Comparison of ENCODE assay signal across 9 mouse cellular contexts in genomic region chr4:149172083-149172482, GRCm38 (mm10). TPM values are rescaled to one million over a fixed set of nuclear protein-coding genes. Genes with fewer than 3 reads are reported as not detected.
DNase-seq lines count a peak whose midpoint lies in the region; ATAC-seq and TF ChIP-seq lines count a peak whose summit lies in the region.
"Had no signal": no experiment of that assay in that cellular context is flagged by ENCODE, and none has a peak within 500 bp of the region (broad histone marks: within the 10 kb centered on the region; RNA-seq: fewer than 3 reads in every experiment).

No protein-coding gene starts in this region.

- no peak overlapping the region for H3K4me2 ChIP-seq in forebrain, embryonic 14.5 days (ENCODE audit: low read length)
- H3K4me2 ChIP-seq in forebrain, embryonic 12.5 days, result no peak overlapping the region
- H3K4me2 ChIP-seq: neural tube, embryonic 12.5 days had no signal

- WGBS in forebrain, embryonic 14.5 days, result 91% methylated on average over 5 of the region's 5 CpGs
- WGBS in forebrain, embryonic 12.5 days, result 95% methylated on average over 5 of the region's 5 CpGs
- 87% methylated on average over 5 of the region's 5 CpGs for WGBS in heart, embryonic 10.5 days
- 63% methylated on average over 5 of the region's 5 CpGs for WGBS in lung, adult 2 months

- intact Hi-C loops in left cerebral cortex, postnatal 36 days (cut with DNase I), result no loop called here

- no peak for TF ChIP-seq POLR2A in lung, adult 2 months (IDR thresholded peaks at IDR 0.05; ENCODE audit: borderline replicate concordance, extremely low read depth, low read depth, low read length)

- H3K9me3 ChIP-seq in forebrain, embryonic 14.5 days (replicated peaks; ENCODE audit: control insufficient read depth, low read length), result no peaks in the 10 kb centered on the region
- no peaks in the 10 kb centered on the region for H3K9me3 ChIP-seq in forebrain, embryonic 12.5 days
- H3K9me3 ChIP-seq in heart, embryonic 10.5 days, result no peaks in the 10 kb centered on the region
- H3K9me3 ChIP-seq: neural tube, embryonic 12.5 days had no signal

- no peak overlapping the region for H3K4me3 ChIP-seq in forebrain, embryonic 14.5 days (ENCODE audit: low read depth, low read length)
- H3K4me3 ChIP-seq in forebrain, embryonic 12.5 days (replicated peaks), result no peak overlapping the region
- no peak overlapping the region for H3K4me3 ChIP-seq in heart, embryonic 10.5 days
- no peak overlapping the region for H3K4me3 ChIP-seq in lung, adult 2 months (replicated peaks; ENCODE audit: extremely low read depth, low read depth, low read length)
- H3K4me3 ChIP-seq: neural tube, embryonic 12.5 days had no signal

- no peaks in the 10 kb centered on the region for H3K27me3 ChIP-seq in forebrain, embryonic 14.5 days (replicated peaks; ENCODE audit: control insufficient read depth, insufficient read depth, low read length)
- H3K27me3 ChIP-seq in forebrain, embryonic 12.5 days, result no peaks in the 10 kb centered on the region
- H3K27me3 ChIP-seq in heart, embryonic 10.5 days (ENCODE audit: insufficient read depth, poor library complexity, severe bottlenecking), result no peaks in the 10 kb centered on the region
- H3K27me3 ChIP-seq: neural tube, embryonic 12.5 days had no signal

- no peaks in the 10 kb centered on the region for H3K4me1 ChIP-seq in forebrain, embryonic 14.5 days (ENCODE audit: control insufficient read depth, insufficient read depth, low read length)
- peaks cover 6% of the 10 kb centered on the region; the same call in 1 of the 2 replicates for H3K4me1 ChIP-seq in forebrain, embryonic 12.5 days
- peaks cover 9% of the 10 kb centered on the region for H3K4me1 ChIP-seq in heart, embryonic 10.5 days
- peaks cover 4% of the 10 kb centered on the region for H3K4me1 ChIP-seq in lung, adult 2 months (ENCODE audit: control insufficient read depth, insufficient read depth, low read length)
- H3K4me1 ChIP-seq: neural tube, embryonic 12.5 days had no signal

- H3K9ac ChIP-seq in forebrain, embryonic 14.5 days (ENCODE audit: low read length), result no peak overlapping the region
- H3K9ac ChIP-seq in forebrain, embryonic 12.5 days, result no peak overlapping the region
- H3K9ac ChIP-seq: neural tube, embryonic 12.5 days had no signal

- peaks cover 19% of the 10 kb centered on the region for H3K36me3 ChIP-seq in forebrain, embryonic 14.5 days (ENCODE audit: control insufficient read depth, insufficient read depth, low read length)
- H3K36me3 ChIP-seq in forebrain, embryonic 12.5 days (replicated peaks), result peaks cover 17% of the 10 kb centered on the region
- H3K36me3 ChIP-seq in heart, embryonic 10.5 days, result peaks cover 3% of the 10 kb centered on the region; the same call in 1 of the 2 replicates

- H3K27ac ChIP-seq in forebrain, embryonic 14.5 days (ENCODE audit: low read depth, low read length), result peak overlapping the region; percentile 44; the same call in 1 of the 2 replicates
- H3K27ac ChIP-seq in forebrain, embryonic 12.5 days, result no peak overlapping the region
- peak overlapping the region; percentile 3; the same call in 1 of the 2 replicates for H3K27ac ChIP-seq in heart, embryonic 10.5 days
- H3K27ac ChIP-seq: neural tube, embryonic 12.5 days had no signal

- no peak for DNase-seq in forebrain, embryonic 14.5 days (ENCODE audit: low spot score)
- peak; percentile 48 for DNase-seq in 3134 (ENCODE audit: extremely low read depth, insufficient read length, low spot score)
- DNase-seq in heart, embryonic 10.5 days (ENCODE audit: low spot score), result no peak
- DNase-seq in lung, adult 2 months, result peak; percentile 44
- no peak for DNase-seq in retina, embryonic 14.5 days (ENCODE audit: low spot score)
- DNase-seq in cerebellum, adult 18-20 months, result no peak
- no peak for DNase-seq in left cerebral cortex, postnatal 36 days (ENCODE audit: low spot score in 2 of 2)

- TF ChIP-seq CTCF in lung, adult 2 months (IDR thresholded peaks at IDR 0.05; ENCODE audit: insufficient read depth, low read length), result no peak

- ATAC-seq in forebrain, embryonic 14.5 days, result no peak
- no peak for ATAC-seq in forebrain, embryonic 12.5 days (ENCODE audit: low FRiP score)

RNA-seq across cellular contexts. Expression of gene Pgd, which starts 5.5 kb away (rescaled TPM):
- polyA plus RNA-seq in forebrain, embryonic 14.5 days (2014; fragmentation: Nextera tagmentation; extraction: Ambion mirVana), result 46.7 and 48.1 TPM in 2 replicates
- polyA plus RNA-seq in forebrain, embryonic 12.5 days (2016; fragmentation: Nextera tagmentation; extraction: Ambion mirVana), result 110 and 118 TPM in 2 replicates
- 116 and 133 TPM in 2 replicates for polyA plus RNA-seq in heart, embryonic 10.5 days (2016; fragmentation: Nextera tagmentation; extraction: Ambion mirVana)
- 118 and 184 TPM in 2 replicates for polyA plus RNA-seq in lung, adult 2 months (2012; rRNA removed)
- total RNA-seq in left cerebral cortex, postnatal 36 days (2021), result 10 to 100 TPM; 35.2 to 36.5 TPM

RNA-seq across cellular contexts. Expression of gene Cenps, which starts 34.7 kb away (rescaled TPM):
- 24.4 and 29.2 TPM in 2 replicates for polyA plus RNA-seq in forebrain, embryonic 14.5 days (2014; fragmentation: Nextera tagmentation; extraction: Ambion mirVana)
- 49.7 and 51.1 TPM in 2 replicates for polyA plus RNA-seq in forebrain, embryonic 12.5 days (2016; fragmentation: Nextera tagmentation; extraction: Ambion mirVana)
- polyA plus RNA-seq in heart, embryonic 10.5 days (2016; fragmentation: Nextera tagmentation; extraction: Ambion mirVana), result 29.7 and 38.6 TPM in 2 replicates
- polyA plus RNA-seq in lung, adult 2 months (2012; rRNA removed), result 0.37 and 1.4 TPM in 2 replicates
- total RNA-seq in left cerebral cortex, postnatal 36 days (2021), result 10 to 100 TPM; 20.0 to 24.3 TPM

RNA-seq across cellular contexts. Expression of gene Cort, which starts 45.5 kb away (rescaled TPM):
- 0.63 and 1.7 TPM in 2 replicates for polyA plus RNA-seq in forebrain, embryonic 14.5 days (2014; fragmentation: Nextera tagmentation; extraction: Ambion mirVana)
- 0.60 TPM in 1 of 2 replicates, not detected in the other for polyA plus RNA-seq in forebrain, embryonic 12.5 days (2016; fragmentation: Nextera tagmentation; extraction: Ambion mirVana)
- 0.28 TPM in 1 of 2 replicates, not detected in the other for polyA plus RNA-seq in heart, embryonic 10.5 days (2016; fragmentation: Nextera tagmentation; extraction: Ambion mirVana)
- polyA plus RNA-seq in lung, adult 2 months (2012; rRNA removed), result not detected in 2 replicates
- 10 to 100 TPM; 12.1 to 14.8 TPM for total RNA-seq in left cerebral cortex, postnatal 36 days (2021)

Comparison
In these comparisons a context has a peak if more than half of its experiments do, and no peak if none do; other contexts are left out.
1. DNase-seq: peak in 3134 (single experiment) and lung, adult 2 months (single experiment); none in forebrain, embryonic 14.5 days (single experiment), heart, embryonic 10.5 days (single experiment), retina, embryonic 14.5 days (single experiment), cerebellum, adult 18-20 months (0 of 2) and left cerebral cortex, postnatal 36 days (0 of 2).
2. RNA of gene Cenps, which starts 34.7 kb away (polyA plus RNA-seq): 49.7 to 51.1 TPM in forebrain, embryonic 12.5 days, 29.7 to 38.6 TPM in heart, embryonic 10.5 days and 24.4 to 29.2 TPM in forebrain, embryonic 14.5 days; 0.37 to 1.4 TPM in lung, adult 2 months; every median in the first group is over 10 times any median in the second.